Mouse (Mus musculus): ENCODE data around the gene Ccdc154. TPM values are rescaled to one million over a fixed set of nuclear protein-coding genes. Genes with fewer than 3 reads are reported as not detected.
"Not testable (repeated sequence)": the region's sequence is repeated elsewhere in the genome, so short reads cannot be mapped to it uniquely, and the experiment has no call there.

Gene Ccdc154
- not detected in 2 replicates for polyA plus RNA-seq (2012; ENCODE audit: insufficient read depth, low replicate concordance)

DNA sequence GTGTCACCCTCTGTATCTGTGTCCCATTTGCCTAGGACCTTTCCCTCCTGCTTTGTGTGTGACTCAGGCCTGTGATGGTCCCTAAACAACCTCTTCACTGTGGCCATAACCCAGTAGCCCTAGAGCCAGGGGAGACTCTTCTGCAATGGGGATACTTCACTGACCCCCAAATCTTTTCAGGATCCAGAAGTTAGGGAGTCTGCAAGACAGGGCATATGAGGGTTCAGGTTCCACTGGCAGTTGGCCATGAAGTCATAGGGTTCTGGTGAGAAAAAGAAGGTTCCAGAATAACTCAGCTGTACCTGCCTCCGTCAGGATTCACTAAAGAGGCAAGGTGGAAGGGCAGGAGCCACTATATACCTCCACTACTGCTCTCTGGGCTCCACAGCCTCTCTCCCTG lies at the start of gene Ccdc154:
TSS of gene Ccdc154 (plus strand) at position 301 of the 400 bp plus-strand sequence.
- Histone ChIP-seq H3K9me3 (no peaks in the 10 kb centered on the region), H3K4me1 (no peaks in the 10 kb centered on the region), H3K36me3 (replicated peaks; ENCODE audit: low read length) (peaks cover 56% of the 10 kb centered on the region), H3K27me3 (replicated peaks) (peaks cover 26% of the 10 kb centered on the region), H3K4me3 (replicated peaks) (peak within 1 kb of the TSS; percentile 57)
- TF ChIP-seq FLI1 (IDR thresholded peaks at IDR 0.05; ENCODE audit: low read length): no peak
- no peak for TF ChIP-seq GATA1 (IDR thresholded peaks at IDR 0.05; ENCODE audit: borderline replicate concordance, low read length)

DNA sequence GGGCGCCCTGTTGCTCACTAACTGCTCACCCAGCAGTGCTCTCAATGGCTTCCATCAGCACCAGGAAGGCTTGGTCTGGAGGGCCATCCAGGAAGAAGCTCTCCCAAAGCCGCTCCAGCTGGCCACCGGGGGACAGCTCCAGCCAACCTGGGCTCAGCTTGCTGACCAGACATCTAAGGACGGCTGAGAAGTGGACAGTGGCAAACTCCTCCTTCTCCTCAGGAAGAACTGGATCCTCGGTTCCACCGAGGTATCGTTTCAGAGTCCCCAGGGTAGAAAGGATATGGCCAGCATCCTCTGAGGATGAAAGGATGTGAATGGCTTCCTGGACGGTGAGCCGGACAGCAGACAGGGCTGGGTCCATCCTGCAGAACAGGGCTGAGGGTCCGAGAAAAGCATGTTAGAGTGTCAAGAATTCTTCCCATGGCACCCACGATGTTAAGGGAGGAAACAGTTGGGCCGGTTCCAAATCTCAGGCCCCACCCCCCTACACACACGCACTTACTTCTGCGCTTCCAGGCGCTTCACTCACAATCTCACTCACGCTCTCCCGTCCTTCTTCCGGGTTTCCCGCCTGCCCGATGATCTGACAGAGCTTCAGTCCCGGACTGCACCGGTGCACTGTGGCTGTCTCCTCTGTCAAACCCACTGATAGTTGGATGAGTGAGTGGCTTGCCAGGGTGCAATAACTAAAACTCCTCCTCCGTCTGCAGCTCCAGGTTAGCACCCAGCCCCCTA lies 47.2 kb upstream of the Ccdc154 start:
- H3K9me3 ChIP-seq: no peaks in the 10 kb centered on the region
- H3K4me1 ChIP-seq: peaks cover 61% of the 10 kb centered on the region
- H3K4me3 ChIP-seq (replicated peaks): peak overlapping the region; percentile 98
- peaks cover 41% of the 10 kb centered on the region for H3K36me3 ChIP-seq (replicated peaks; ENCODE audit: low read length)
- H3K27me3 ChIP-seq (replicated peaks): peaks cover 4% of the 10 kb centered on the region
- TF ChIP-seq GATA1 (IDR thresholded peaks at IDR 0.05; ENCODE audit: borderline replicate concordance, low read length) (no peak), FLI1 (IDR thresholded peaks at IDR 0.05; ENCODE audit: low read length) (no peak)

GRCm38 (mm10) chr17:25115664-25116432 lies 46.4 kb upstream of the Ccdc154 start, which contains the start of gene Telo2:
Gene Telo2, minus strand, starts transcription at chr17:25115967.
- Histone ChIP-seq H3K36me3 (replicated peaks; ENCODE audit: low read length) (peaks cover 34% of the 10 kb centered on the region), H3K9me3 (no peaks in the 10 kb centered on the region), H3K27me3 (replicated peaks) (peaks cover 11% of the 10 kb centered on the region), H3K4me1 (peaks cover 65% of the 10 kb centered on the region), H3K4me3 (replicated peaks) (peak within 1 kb of the TSS; percentile 98)
- TF ChIP-seq FLI1 (IDR thresholded peaks at IDR 0.05; ENCODE audit: low read length) (no peak), GATA1 (IDR thresholded peaks at IDR 0.05; ENCODE audit: borderline replicate concordance, low read length) (no peak)

DNA sequence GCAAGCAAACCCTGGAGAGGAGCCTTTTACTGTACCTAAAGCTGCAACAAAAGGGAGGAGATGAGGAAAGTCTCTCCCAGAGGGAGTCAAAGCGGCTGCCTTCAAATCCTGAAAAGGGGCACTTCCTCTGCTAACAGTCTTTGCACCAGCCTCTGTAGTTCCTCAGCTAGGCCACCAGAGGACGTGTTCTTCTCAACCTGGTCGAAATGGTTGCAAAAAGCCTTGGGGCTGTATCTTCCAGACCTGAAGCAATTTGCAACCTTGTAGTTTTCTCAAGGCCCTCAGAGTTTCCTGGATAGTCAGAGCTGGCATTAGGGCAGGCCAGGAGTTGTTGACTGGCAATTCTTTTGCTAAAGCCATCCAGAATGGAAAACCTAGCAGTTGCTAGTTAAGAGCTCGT lies 45.0 kb upstream of the Ccdc154 start:
- Histone ChIP-seq H3K27me3 (replicated peaks) (peaks cover 24% of the 10 kb centered on the region), H3K4me3 (replicated peaks) (no peak overlapping the region), H3K9me3 (no peaks in the 10 kb centered on the region), H3K4me1 (peaks cover 56% of the 10 kb centered on the region), H3K36me3 (replicated peaks; ENCODE audit: low read length) (peaks cover 19% of the 10 kb centered on the region)
- TF ChIP-seq FLI1 (IDR thresholded peaks at IDR 0.05; ENCODE audit: low read length) (no peak), GATA1 (IDR thresholded peaks at IDR 0.05; ENCODE audit: borderline replicate concordance, low read length) (no peak)

DNA sequence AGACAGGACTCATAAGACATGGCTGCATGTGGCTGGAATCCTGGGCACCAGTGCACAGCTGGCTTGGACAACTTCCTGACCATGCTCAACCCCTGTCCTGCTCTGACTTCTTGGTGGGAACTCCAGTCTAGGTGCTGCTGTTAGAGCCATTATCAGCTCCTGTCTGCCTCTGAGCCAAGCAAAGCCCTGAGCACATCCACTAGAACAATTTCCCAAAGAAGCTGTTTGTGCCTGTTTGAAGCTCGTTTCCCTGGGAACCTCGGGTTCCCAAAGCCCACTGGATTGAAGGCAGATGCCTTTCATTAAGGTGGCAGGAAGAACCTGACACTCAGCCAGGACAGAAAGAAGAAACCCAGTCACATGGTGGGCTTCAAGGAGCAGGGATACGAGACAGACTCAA lies 41.9 kb upstream of the Ccdc154 start, which contains the start of gene Ptx4:
TSS of gene Ptx4 (plus strand) at position 355 of the 400 bp plus-strand sequence.
- Histone ChIP-seq H3K27me3 (replicated peaks) (peaks cover 42% of the 10 kb centered on the region), H3K9me3 (no peaks in the 10 kb centered on the region), H3K4me1 (peaks cover 40% of the 10 kb centered on the region), H3K36me3 (replicated peaks; ENCODE audit: low read length) (no peaks in the 10 kb centered on the region), H3K4me3 (replicated peaks) (no peak within 1 kb of the TSS)
- TF ChIP-seq GATA1 (IDR thresholded peaks at IDR 0.05; ENCODE audit: borderline replicate concordance, low read length): no peak
- no peak for TF ChIP-seq FLI1 (IDR thresholded peaks at IDR 0.05; ENCODE audit: low read length)

GRCm38 (mm10) chr17:25123979-25124378 lies 38.3 kb upstream of the Ccdc154 start:
- peaks cover 42% of the 10 kb centered on the region for H3K27me3 ChIP-seq (replicated peaks)
- no peaks in the 10 kb centered on the region for H3K9me3 ChIP-seq
- no peaks in the 10 kb centered on the region for H3K36me3 ChIP-seq (replicated peaks; ENCODE audit: low read length)
- no peak overlapping the region for H3K4me3 ChIP-seq (replicated peaks)
- H3K4me1 ChIP-seq: peaks cover 26% of the 10 kb centered on the region
- TF ChIP-seq GATA1 (IDR thresholded peaks at IDR 0.05; ENCODE audit: borderline replicate concordance, low read length) (no peak), FLI1 (IDR thresholded peaks at IDR 0.05; ENCODE audit: low read length) (no peak)

DNA sequence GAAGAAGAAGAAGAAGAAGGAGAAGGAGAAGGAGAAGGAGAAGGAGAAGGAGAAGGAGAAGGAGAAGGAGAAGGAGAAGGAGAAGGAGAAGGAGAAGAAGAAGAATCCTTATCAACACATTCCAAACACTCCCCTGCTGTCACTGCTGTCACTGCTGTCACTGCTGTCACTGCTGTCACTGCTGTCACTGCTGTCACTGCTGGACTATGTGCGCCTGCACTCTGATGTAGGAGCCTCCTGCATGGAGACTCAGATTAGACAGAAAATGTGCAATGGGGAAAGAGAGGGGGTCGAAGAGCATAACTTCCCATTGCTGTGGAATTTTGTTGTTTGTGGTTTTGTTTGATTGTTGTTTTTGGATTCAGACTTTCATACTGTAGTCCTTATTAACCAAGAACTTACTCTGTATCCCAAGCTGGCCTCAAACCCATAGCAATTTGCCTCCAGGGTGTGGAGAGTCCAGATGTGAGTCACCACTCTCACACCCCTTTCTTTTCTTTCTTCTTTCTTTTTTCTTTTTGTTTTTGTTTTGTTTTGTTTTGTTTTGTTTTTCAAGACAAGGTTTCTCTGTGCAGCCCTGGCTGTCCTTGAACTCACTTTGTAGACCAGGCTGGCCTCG lies 36.7 kb upstream of the Ccdc154 start:
- not testable (repeated sequence) for H3K4me3 ChIP-seq (replicated peaks); H3K9me3 ChIP-seq; H3K36me3 ChIP-seq (replicated peaks; ENCODE audit: low read length)
- Histone ChIP-seq H3K27me3 (replicated peaks) (peaks cover 36% of the 10 kb centered on the region), H3K4me1 (peaks cover 22% of the 10 kb centered on the region)

DNA sequence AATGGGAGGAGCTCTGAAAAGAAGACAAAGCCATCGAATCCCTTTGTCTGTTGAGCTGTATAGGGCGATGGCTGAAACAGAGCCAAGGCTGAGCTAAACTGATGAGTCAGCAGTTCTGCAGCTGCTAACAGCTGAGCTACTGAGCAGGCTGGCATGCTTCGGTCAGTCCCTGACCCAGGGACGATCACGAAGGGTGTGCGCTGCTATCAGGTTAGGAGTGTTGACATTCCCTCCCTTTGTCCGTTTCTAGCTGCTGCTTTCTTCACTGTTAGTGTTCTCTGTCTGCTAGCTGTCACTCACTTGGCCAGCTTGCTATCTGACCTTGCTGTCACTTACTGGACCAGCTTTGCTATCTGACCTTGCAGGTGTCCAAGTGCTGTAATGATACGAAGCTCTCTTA lies 35.2 kb upstream of the Ccdc154 start:
- peak overlapping the region; percentile 84 for H3K4me3 ChIP-seq (replicated peaks)
- TF ChIP-seq GATA1 (IDR thresholded peaks at IDR 0.05; ENCODE audit: borderline replicate concordance, low read length) (no peak), FLI1 (IDR thresholded peaks at IDR 0.05; ENCODE audit: low read length) (no peak)
- peaks cover 22% of the 10 kb centered on the region for H3K27me3 ChIP-seq (replicated peaks)

DNA sequence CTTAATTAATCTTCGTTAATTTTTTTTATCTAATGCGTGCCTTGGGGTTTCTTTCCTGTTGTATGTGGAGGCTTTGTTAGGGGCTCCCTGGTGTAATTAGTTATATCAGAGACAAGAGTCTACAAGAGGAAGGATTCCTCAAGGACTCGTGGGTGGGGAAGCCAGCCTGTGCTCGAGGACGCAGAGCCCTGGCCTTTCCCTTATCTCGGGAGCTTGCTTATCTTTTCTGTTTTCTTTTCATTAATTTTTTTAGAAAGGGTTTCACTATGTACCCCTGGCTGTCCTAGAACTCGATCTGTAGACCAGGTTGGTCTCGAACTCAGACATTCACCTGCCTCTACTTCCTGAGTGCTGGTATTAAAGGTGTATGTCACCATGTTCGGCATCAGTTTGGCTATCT lies 34.6 kb upstream of the Ccdc154 start:
- Histone ChIP-seq H3K4me3 (replicated peaks) (no peak overlapping the region), H3K36me3 (replicated peaks; ENCODE audit: low read length) (no peaks in the 10 kb centered on the region), H3K4me1 (peaks cover 22% of the 10 kb centered on the region), H3K9me3 (no peaks in the 10 kb centered on the region), H3K27me3 (replicated peaks) (peaks cover 17% of the 10 kb centered on the region)
- no peak for TF ChIP-seq GATA1 (IDR thresholded peaks at IDR 0.05; ENCODE audit: borderline replicate concordance, low read length)
- TF ChIP-seq FLI1 (IDR thresholded peaks at IDR 0.05; ENCODE audit: low read length): no peak

More for the DNA sequence above, 35.2 kb upstream of the Ccdc154 start:
- Histone ChIP-seq H3K36me3 (replicated peaks; ENCODE audit: low read length) (no peaks in the 10 kb centered on the region), H3K9me3 (no peaks in the 10 kb centered on the region), H3K4me1 (peaks cover 22% of the 10 kb centered on the region)

All from megakaryocyte, embryonic 14.5 days (primary cell).